Mouse (Mus musculus): ENCODE data around the gene Gse1. TPM values are rescaled to one million over a fixed set of nuclear protein-coding genes. Genes with fewer than 3 reads are reported as not detected.

The Gse1 gene
- total RNA-seq, 2 experiments from 2014 or later: 21.2 to 26.6 TPM

- intact Hi-C loops (cut with DNase I): no loop called here
Measured at GRCm38 (mm10) chr8:120566681-120567080, 338.4 kb downstream of the Gse1 start.

GRCm38 (mm10) chr8:120567731-120568130, 339.5 kb downstream of the Gse1 start:
- intact Hi-C loops (cut with DNase I): no loop called here
- DNase-seq: no peak

More at GRCm38 (mm10) chr8:120566681-120567080, 338.4 kb downstream of the Gse1 start:
- DNase-seq: no peak

GRCm38 (mm10) chr8:120568164-120568798, 340.0 kb downstream of the Gse1 start:
- DNase-seq: no peak
- intact Hi-C loops (cut with DNase I): no loop called here

DNA sequence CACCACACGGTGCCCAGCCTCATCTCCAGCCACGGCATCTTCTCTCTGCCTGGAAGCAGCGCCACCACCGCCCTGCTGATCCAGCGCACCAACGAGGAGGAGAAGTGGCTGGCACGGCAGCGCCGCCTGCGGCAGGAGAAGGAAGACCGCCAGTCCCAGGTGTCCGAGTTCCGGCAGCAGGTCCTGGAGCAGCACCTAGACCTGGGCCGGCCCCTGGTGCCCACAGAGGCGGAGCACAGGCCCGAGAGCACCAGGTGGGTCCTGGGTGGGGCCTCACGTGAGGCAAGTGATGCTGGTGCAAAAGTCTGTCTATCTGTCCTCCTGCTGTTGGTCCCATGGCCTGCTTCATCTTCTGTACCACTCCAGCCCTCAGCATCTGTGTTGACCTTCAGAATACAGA, 340.9 kb downstream of the Gse1 start:
- no peak for DNase-seq
- intact Hi-C loops (cut with DNase I): no loop called here

DNA sequence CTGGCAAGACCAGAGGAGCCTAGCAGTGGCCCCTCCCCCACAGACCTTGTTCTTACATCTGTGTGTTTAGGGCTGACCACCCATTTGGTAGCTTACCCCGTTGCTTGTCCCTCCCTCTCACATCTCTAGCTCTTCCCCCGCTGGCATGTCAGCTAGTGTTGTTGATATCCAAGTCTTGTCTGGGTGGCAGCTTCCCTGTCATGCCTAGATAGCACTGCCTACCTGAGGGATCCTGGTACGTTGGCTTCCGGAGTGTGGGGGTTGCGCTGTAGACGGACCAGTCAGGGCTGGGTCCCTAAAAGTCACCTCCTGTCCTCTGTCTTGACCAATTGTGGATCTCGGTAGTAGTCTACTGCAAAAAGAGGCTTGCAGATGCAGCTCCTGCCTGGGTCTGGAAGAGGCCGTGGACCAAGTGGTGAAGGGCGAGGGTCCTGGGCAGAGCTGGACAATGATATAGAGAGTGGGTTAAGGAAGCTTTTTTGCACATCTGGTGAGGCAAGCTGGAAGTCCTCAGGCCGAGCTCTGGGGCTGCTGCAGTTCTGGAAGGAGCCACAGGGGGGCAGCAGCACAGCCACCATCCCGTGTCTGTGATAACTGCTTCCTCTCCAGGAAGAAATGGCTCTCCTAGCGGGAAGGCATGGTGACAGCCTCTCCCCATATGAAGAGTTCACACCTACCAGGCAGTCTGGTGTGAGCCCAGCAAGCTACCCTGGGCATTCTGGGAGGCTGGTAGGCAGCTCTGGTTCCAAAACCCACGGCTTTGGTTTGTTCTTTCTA, 341.9 kb downstream of the Gse1 start:
- intact Hi-C loops (cut with DNase I): no loop called here
- peak; percentile 82 to 87 for DNase-seq

GRCm38 (mm10) chr8:120571561-120571960, 343.3 kb downstream of the Gse1 start:
- intact Hi-C loops (cut with DNase I): no loop called here
- no peak for DNase-seq

GRCm38 (mm10) chr8:120572534-120572933, 344.3 kb downstream of the Gse1 start:
- intact Hi-C loops (cut with DNase I): no loop called here
- no peak for DNase-seq

GRCm38 (mm10) chr8:120573866-120574265, 345.6 kb downstream of the Gse1 start:
- intact Hi-C loops (cut with DNase I): no loop called here
- no peak for DNase-seq

DNA sequence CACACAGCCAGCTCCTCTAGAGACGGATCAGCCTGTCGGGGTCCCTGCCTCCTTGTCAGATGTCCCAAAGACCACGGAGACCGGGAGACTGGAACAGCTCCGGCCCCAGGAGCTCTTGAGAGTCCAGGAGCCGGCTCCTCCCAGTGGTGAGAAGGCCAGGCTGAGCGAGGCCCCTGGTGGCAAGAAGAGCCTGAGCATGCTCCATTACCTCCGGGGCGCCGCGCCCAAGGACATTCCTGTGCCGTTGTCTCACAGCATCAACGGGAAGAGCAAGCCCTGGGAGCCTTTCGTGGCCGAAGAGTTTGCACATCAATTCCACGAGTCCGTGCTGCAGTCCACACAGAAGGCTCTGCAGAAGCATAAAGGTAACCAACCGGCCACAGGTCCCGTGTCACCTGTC, 346.7 kb downstream of the Gse1 start:
- intact Hi-C loops (cut with DNase I): no loop called here
- DNase-seq: no peak

- DNase-seq: no peak
- intact Hi-C loops (cut with DNase I): no loop called here
Measured at GRCm38 (mm10) chr8:120575801-120576200, 347.5 kb downstream of the Gse1 start.

GRCm38 (mm10) chr8:120577821-120578220, 349.6 kb downstream of the Gse1 start:
- intact Hi-C loops (cut with DNase I): no loop called here
- DNase-seq: no peak

- intact Hi-C loops (cut with DNase I): no loop called here
- DNase-seq: no peak
Measured at GRCm38 (mm10) chr8:120580336-120581000, 352.2 kb downstream of the Gse1 start.

- DNase-seq: no peak
- intact Hi-C loops (cut with DNase I): no loop called here
Measured at GRCm38 (mm10) chr8:120581329-120581728, 353.1 kb downstream of the Gse1 start.

- intact Hi-C loops (cut with DNase I): no loop called here
- DNase-seq: peak in 1 of 2 experiments; percentile 38
Measured at GRCm38 (mm10) chr8:120581811-120582210, 353.6 kb downstream of the Gse1 start.

GRCm38 (mm10) chr8:120585521-120585920, 357.3 kb downstream of the Gse1 start:
- DNase-seq: peak; percentile 38 to 53
- intact Hi-C loops (cut with DNase I): no loop called here

- intact Hi-C loops (cut with DNase I): no loop called here
- DNase-seq: peak; percentile 98
Measured at GRCm38 (mm10) chr8:120588908-120589771, 360.9 kb downstream of the Gse1 start, which contains the start of gene Gins2. Gene Gins2, minus strand, starts transcription at chr8:120589304.

- intact Hi-C loops (cut with DNase I): no loop called here
- peak; percentile 46 to 53 for DNase-seq
Measured at GRCm38 (mm10) chr8:120589921-120590320, 361.7 kb downstream of the Gse1 start.

GRCm38 (mm10) chr8:120591587-120592292, 363.5 kb downstream of the Gse1 start:
- intact Hi-C loops (cut with DNase I): no loop called here
- DNase-seq: no peak

- intact Hi-C loops (cut with DNase I): no loop called here
- no peak for DNase-seq
Measured at GRCm38 (mm10) chr8:120594571-120594970, 366.3 kb downstream of the Gse1 start.

DNA sequence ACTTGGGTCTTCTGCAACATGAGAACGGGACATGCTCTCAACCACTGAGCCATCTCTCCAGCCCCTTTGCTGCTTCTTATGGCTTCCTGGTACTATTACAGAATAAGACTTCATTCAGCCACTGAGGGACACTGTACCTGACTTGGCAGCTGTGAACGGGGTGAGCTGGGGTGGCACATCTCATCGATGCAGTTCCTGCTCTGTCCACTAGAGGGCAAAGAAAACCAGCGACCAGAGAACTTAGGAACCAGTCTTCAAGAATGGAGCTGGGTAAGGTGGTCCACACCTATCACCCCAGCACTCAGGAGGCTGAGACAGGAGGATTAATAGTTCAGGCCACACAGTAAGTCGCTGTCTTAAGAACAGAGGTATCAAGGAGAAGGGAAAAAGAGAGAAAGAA, 367.7 kb downstream of the Gse1 start:
- peak; percentile 69 for DNase-seq
- intact Hi-C loops (cut with DNase I): no loop called here
